Comparison of ENCODE assay signal across 8 mouse cellular contexts in the genomic region with DNA sequence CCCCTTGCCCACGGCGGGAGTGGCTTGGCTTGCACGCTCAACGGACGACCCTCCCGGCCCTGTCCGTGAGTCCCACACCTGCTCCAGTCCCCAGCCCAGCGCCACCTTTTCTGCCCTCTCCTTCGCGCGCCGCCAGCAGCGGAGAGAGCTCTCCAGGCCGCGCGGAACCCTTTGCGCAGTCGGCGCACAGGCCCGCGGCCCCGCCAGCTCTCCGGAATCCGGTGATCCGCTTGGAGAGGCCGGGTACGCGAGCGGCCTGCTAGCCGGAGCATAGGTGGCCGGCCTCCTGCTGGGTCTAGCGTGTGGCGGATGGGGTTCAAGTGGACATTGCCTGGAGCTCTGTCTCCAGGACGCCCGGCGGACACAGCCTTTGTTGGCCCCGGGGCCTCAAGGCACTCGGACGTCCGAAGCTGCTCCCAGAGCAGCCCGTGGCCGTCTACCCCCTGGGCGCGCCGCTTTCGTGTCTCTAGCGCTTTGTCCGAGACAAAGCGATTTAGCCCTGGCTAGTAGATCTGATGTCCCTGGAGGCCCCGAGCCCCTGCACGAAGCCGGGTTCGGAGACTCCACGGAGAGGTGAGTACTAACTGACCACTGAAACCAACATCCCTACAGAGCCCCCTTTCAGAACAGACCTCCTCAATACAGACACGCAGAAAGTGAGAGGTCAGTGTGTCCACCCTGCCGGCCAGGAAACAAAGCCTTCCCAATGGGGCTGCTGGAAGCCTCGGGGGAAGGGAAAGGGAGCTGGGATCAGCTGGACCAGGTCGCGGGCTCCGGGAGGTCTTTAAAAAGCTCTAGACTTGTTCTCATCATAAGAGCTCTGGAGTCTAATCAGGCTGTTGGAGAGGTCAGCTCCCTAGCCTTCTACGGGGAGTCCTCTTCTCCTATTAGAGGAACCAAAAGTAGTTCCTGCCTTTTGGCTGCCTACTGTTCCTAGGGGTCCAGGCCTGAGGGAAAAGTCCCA. TPM values are rescaled to one million over a fixed set of nuclear protein-coding genes. Genes with fewer than 3 reads are reported as not detected.
DNase-seq lines count a peak whose midpoint lies in the region; ATAC-seq lines count a peak whose summit lies in the region.

No protein-coding gene starts in this region.

- no peaks in the 10 kb centered on the region for H3K36me3 ChIP-seq in lung, embryonic 16.5 days (ENCODE audit: control insufficient read depth, insufficient read depth, low read length)
- H3K36me3 ChIP-seq in embryonic facial prominence, embryonic 10.5 days (replicated peaks), result peaks cover 31% of the 10 kb centered on the region
- no peaks in the 10 kb centered on the region for H3K36me3 ChIP-seq in heart, embryonic 15.5 days
- H3K36me3 ChIP-seq in liver, embryonic 11.5 days (ENCODE audit: control insufficient read depth, insufficient read depth, low read length), result no peaks in the 10 kb centered on the region
- no peaks in the 10 kb centered on the region for H3K36me3 ChIP-seq in stomach, embryonic 15.5 days

- 3% methylated on average over 61 of the region's 61 CpGs for WGBS in lung, embryonic 16.5 days
- WGBS in embryonic facial prominence, embryonic 10.5 days, result 2% methylated on average over 61 of the region's 61 CpGs
- WGBS in heart, embryonic 15.5 days, result 4% methylated on average over 61 of the region's 61 CpGs
- 7% methylated on average over 61 of the region's 61 CpGs for WGBS in liver, embryonic 11.5 days
- 2% methylated on average over 60 of the region's 61 CpGs for WGBS in stomach, embryonic 15.5 days

- H3K9me3 ChIP-seq in lung, embryonic 16.5 days (ENCODE audit: control insufficient read depth, low read length), result no peaks in the 10 kb centered on the region
- H3K9me3 ChIP-seq in embryonic facial prominence, embryonic 10.5 days, result no peaks in the 10 kb centered on the region
- H3K9me3 ChIP-seq in heart, embryonic 15.5 days (replicated peaks), result no peaks in the 10 kb centered on the region
- H3K9me3 ChIP-seq in liver, embryonic 11.5 days (ENCODE audit: control insufficient read depth, low read length), result no peaks in the 10 kb centered on the region
- H3K9me3 ChIP-seq in stomach, embryonic 15.5 days, result no peaks in the 10 kb centered on the region

- no peak for DNase-seq in lung, postnatal 36 days
- DNase-seq in embryonic facial prominence, embryonic 10.5 days (ENCODE audit: low spot score), result no peak
- peak; percentile 59 for DNase-seq in liver, embryonic 11.5 days (ENCODE audit: low spot score)
- no peak for DNase-seq in adipocyte (ENCODE audit: low spot score)
- no peak for DNase-seq in ovary, adult 18-20 months (ENCODE audit: low spot score)

- H3K4me3 ChIP-seq in lung, embryonic 16.5 days (ENCODE audit: low read length), result peak overlapping the region; percentile 58
- peak overlapping the region; percentile 79 for H3K4me3 ChIP-seq in embryonic facial prominence, embryonic 10.5 days
- H3K4me3 ChIP-seq in heart, embryonic 15.5 days, result peak overlapping the region; percentile 54
- H3K4me3 ChIP-seq in liver, embryonic 11.5 days (ENCODE audit: low read depth, low read length), result peak overlapping the region; percentile 52
- H3K4me3 ChIP-seq in stomach, embryonic 15.5 days (replicated peaks), result peak overlapping the region; percentile 59

- H3K27me3 ChIP-seq in lung, embryonic 16.5 days (ENCODE audit: control insufficient read depth, insufficient read depth, low read depth, low read length), result peaks cover 27% of the 10 kb centered on the region
- peaks cover 46% of the 10 kb centered on the region for H3K27me3 ChIP-seq in embryonic facial prominence, embryonic 10.5 days (replicated peaks; ENCODE audit: low read depth, poor library complexity, severe bottlenecking)
- H3K27me3 ChIP-seq in heart, embryonic 15.5 days, result peaks cover 75% of the 10 kb centered on the region
- peaks cover 33% of the 10 kb centered on the region for H3K27me3 ChIP-seq in liver, embryonic 11.5 days (replicated peaks; ENCODE audit: control insufficient read depth, insufficient read depth, low read length)
- H3K27me3 ChIP-seq in stomach, embryonic 15.5 days (replicated peaks), result peaks cover 35% of the 10 kb centered on the region

- peaks cover 6% of the 10 kb centered on the region for H3K4me1 ChIP-seq in lung, embryonic 16.5 days (replicated peaks; ENCODE audit: control insufficient read depth, insufficient read depth, low read length)
- H3K4me1 ChIP-seq in embryonic facial prominence, embryonic 10.5 days, result peaks cover 36% of the 10 kb centered on the region
- peaks cover 10% of the 10 kb centered on the region for H3K4me1 ChIP-seq in heart, embryonic 15.5 days (replicated peaks)
- no peaks in the 10 kb centered on the region for H3K4me1 ChIP-seq in liver, embryonic 11.5 days (replicated peaks; ENCODE audit: control insufficient read depth, insufficient read depth, low read length)
- peaks cover 13% of the 10 kb centered on the region; the same call in 1 of the 2 replicates for H3K4me1 ChIP-seq in stomach, embryonic 15.5 days

- ATAC-seq in lung, embryonic 16.5 days (ENCODE audit: low read depth), result peak; percentile 72
- 0 out of 2 replicates have a peak, but pooled peaks have one; percentile 8 for ATAC-seq in heart, embryonic 15.5 days (replicated peaks; ENCODE audit: insufficient number of reproducible peaks, insufficient read depth, low FRiP score, low read depth)
- no peak for ATAC-seq in liver, embryonic 11.5 days (replicated peaks; ENCODE audit: low FRiP score)
- peak; percentile 63; the same call in 1 of the 2 replicates for ATAC-seq in stomach, embryonic 15.5 days (ENCODE audit: insufficient read depth, low FRiP score, low read depth)

- peak overlapping the region; percentile 65 for H3K9ac ChIP-seq in lung, embryonic 16.5 days (ENCODE audit: low read length)
- peak overlapping the region; percentile 41 for H3K9ac ChIP-seq in heart, embryonic 15.5 days
- H3K9ac ChIP-seq in liver, embryonic 11.5 days (ENCODE audit: low read depth, low read length), result peak overlapping the region; percentile 26; the same call in 1 of the 2 replicates
- H3K9ac ChIP-seq in stomach, embryonic 15.5 days, result peak overlapping the region; percentile 34

- H3K4me2 ChIP-seq in lung, embryonic 16.5 days (ENCODE audit: low read depth, low read length), result peak overlapping the region; percentile 90
- H3K4me2 ChIP-seq in heart, embryonic 15.5 days, result peak overlapping the region; percentile 90
- H3K4me2 ChIP-seq in liver, embryonic 11.5 days, result peak overlapping the region; percentile 68
- peak overlapping the region; percentile 87 for H3K4me2 ChIP-seq in stomach, embryonic 15.5 days

- H3K27ac ChIP-seq in lung, embryonic 16.5 days (ENCODE audit: low read length), result no peak overlapping the region
- H3K27ac ChIP-seq in embryonic facial prominence, embryonic 10.5 days (replicated peaks), result peak overlapping the region; percentile 90
- H3K27ac ChIP-seq in heart, embryonic 15.5 days, result no peak overlapping the region
- no peak overlapping the region for H3K27ac ChIP-seq in liver, embryonic 11.5 days (ENCODE audit: low read depth, low read length)
- H3K27ac ChIP-seq in stomach, embryonic 15.5 days, result no peak overlapping the region

RNA-seq across cellular contexts. Expression of a gene that starts 0.7 kb away (rescaled TPM):
- polyA plus RNA-seq in lung, embryonic 16.5 days (2015; fragmentation: Nextera tagmentation; extraction: Ambion mirVana), result 4.6 and 4.8 TPM in 2 replicates
- polyA plus RNA-seq in embryonic facial prominence, embryonic 10.5 days (2016; fragmentation: Nextera tagmentation; extraction: Ambion mirVana), result 63.8 and 64.4 TPM in 2 replicates
- polyA plus RNA-seq in heart, embryonic 15.5 days (2015; fragmentation: Nextera tagmentation; extraction: Ambion mirVana), result 3.3 and 3.6 TPM in 2 replicates
- 4.8 and 5.0 TPM in 2 replicates for polyA plus RNA-seq in liver, embryonic 11.5 days (2014; fragmentation: Nextera tagmentation; extraction: Ambion mirVana)
- 14.3 and 14.7 TPM in 2 replicates for polyA plus RNA-seq in stomach, embryonic 15.5 days (2015; fragmentation: Nextera tagmentation; extraction: Ambion mirVana)
